Mouse (Mus musculus): Measurements from ENCODE around the gene Phf11d.
"Not testable (repeated sequence)": the region's sequence is repeated elsewhere in the genome, so short reads cannot be mapped to it uniquely, and the experiment has no call there.

- not testable (repeated sequence) for TF ChIP-seq POLR2A (IDR thresholded peaks at IDR 0.05; ENCODE audit: borderline replicate concordance, control insufficient read depth, low read depth, low read length); CTCF (IDR thresholded peaks at IDR 0.05; ENCODE audit: control insufficient read depth, insufficient read depth, low read length)
These were observed 24.9 kb upstream of the Phf11d start for GRCm38 (mm10) chr14:59390181-59390580.
